In genomic region chr11:103313542-103313941, GRCm38 (mm10) we compare ENCODE assay signal across 18 mouse cellular contexts.
"Had no signal": no experiment of that assay in that cellular context is flagged by ENCODE, and none has a peak within 500 bp of the region (broad histone marks: within the 10 kb centered on the region; RNA-seq: fewer than 3 reads in every experiment).

No protein-coding gene starts in this region.

- H3K27me3 ChIP-seq: neural tube, embryonic 15.5 days; stomach, embryonic 15.5 days had no signal

- H3K27ac ChIP-seq: layer of hippocampus, adult 2 months; liver, embryonic 13.5 days; midbrain, embryonic 13.5 days; neural tube, embryonic 12.5 days; neural tube, embryonic 15.5 days; stomach, embryonic 15.5 days had no signal

- H3K4me2 ChIP-seq: liver, embryonic 13.5 days; midbrain, embryonic 13.5 days; neural tube, embryonic 12.5 days; neural tube, embryonic 15.5 days; stomach, embryonic 15.5 days had no signal

- H3K4me3 ChIP-seq: layer of hippocampus, adult 2 months; liver, embryonic 13.5 days; midbrain, embryonic 13.5 days; neural tube, embryonic 12.5 days; neural tube, embryonic 15.5 days; stomach, embryonic 15.5 days had no signal

- DNase-seq: kidney, adult 2 months; kidney, postnatal 25 days; layer of hippocampus, adult 9-11 months; liver, embryonic 13.5 days; lung, adult 2 months; lung, postnatal 14 days; lung, postnatal 4 days; right cerebral cortex, adult 18-20 months; right cerebral cortex, postnatal 25 days; spleen, adult 18-20 months; thymus, postnatal 25 days had no signal

- H3K36me3 ChIP-seq: liver, embryonic 13.5 days; midbrain, embryonic 13.5 days; neural tube, embryonic 12.5 days; neural tube, embryonic 15.5 days; stomach, embryonic 15.5 days had no signal

- H3K9ac ChIP-seq: liver, embryonic 13.5 days; midbrain, embryonic 13.5 days; neural tube, embryonic 12.5 days; neural tube, embryonic 15.5 days; stomach, embryonic 15.5 days had no signal

- ATAC-seq: intestine, embryonic 16.5 days; midbrain, embryonic 13.5 days; midbrain, embryonic 16.5 days had no signal

- H3K9me3 ChIP-seq: liver, embryonic 13.5 days; midbrain, embryonic 13.5 days; neural tube, embryonic 12.5 days; neural tube, embryonic 15.5 days; stomach, embryonic 15.5 days had no signal
